Mouse (Mus musculus) heart, postnatal 0 days (tissue): ENCODE results near the gene Rnf121.

Experiments
- CTCF ChIP-seq: IDR thresholded peaks from 2 replicates; pipeline ENCODE4 v1.5.1; 2016; ENCODE audit warnings: antibody characterized with exemption, control low read depth, low read depth
- EP300 ChIP-seq: IDR thresholded peaks from 2 replicates; pipeline ENCODE4 v1.6.1; 2016; ENCODE audit warnings: antibody characterized with exemption, low read depth

DNA sequence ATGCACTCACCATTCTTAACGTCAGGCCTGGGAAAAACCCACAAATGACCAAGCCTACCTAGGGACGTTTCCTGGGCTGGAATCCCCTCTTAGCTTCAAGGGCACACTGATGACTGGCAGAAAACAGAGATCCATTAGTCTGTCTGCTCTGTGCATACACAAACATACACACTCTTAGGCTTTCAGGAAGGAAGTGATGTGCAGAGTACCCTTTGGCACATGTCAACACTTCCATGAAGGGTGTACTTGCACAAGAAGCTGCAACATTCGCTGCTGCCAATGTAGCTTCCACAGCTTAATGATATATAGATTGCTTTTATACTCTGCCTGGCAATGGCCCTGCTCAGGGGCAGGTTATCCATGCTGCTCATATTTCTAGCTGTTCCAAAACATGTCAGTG, 45.9 kb downstream of the Rnf121 start:
- TF ChIP-seq CTCF (no peak), EP300 (no peak)
